Mouse (Mus musculus) liver, adult 10 weeks (tissue): ENCODE measurements around the gene Krtap6-2. TPM values are rescaled to one million over a fixed set of nuclear protein-coding genes. Genes with fewer than 3 reads are reported as not detected.

Source experiments
- polyA plus RNA-seq: library from polyadenylated mRNA; stranded (reverse); fragments of 350-450 nt; fragmentation: Illumina TruSeq; extraction: RNeasy Lipid Tissue Mini Kit (QIAGEN cat#74804); gene quantifications from one replicate; pipeline ENCODE4 v1.2.3, GENCODE M21; 2014; ENCODE audit warnings: low read depth, low replicate concordance

Gene Krtap6-2
- polyA plus RNA-seq = not detected

GRCm38 (mm10) chr16:89420011-89420410 is at the start of gene Krtap6-2:
Krtap6-2 (minus strand) TSS chr16:89420111.

GRCm38 (mm10) chr16:89403768-89404167 is 16.1 kb downstream of the Krtap6-2 start, which contains the start of gene Krtap21-1:
Krtap21-1 (minus strand) TSS chr16:89403868.

Other genes with a start within 250 kb of the Krtap6-2 start
- not detected for gene 1110057P08Rik, start 245.4 kb downstream of the Krtap6-2 start, polyA plus RNA-seq
- not detected for gene Krtap20-2, start 214.2 kb downstream of the Krtap6-2 start, polyA plus RNA-seq
- not detected for gene Krtap21-1, start 16.2 kb downstream of the Krtap6-2 start, polyA plus RNA-seq
- not detected for gene Krtap8-1, start 67.8 kb upstream of the Krtap6-2 start, polyA plus RNA-seq
- not detected for gene Krtap7-1, start 88.2 kb upstream of the Krtap6-2 start, polyA plus RNA-seq
- not detected for gene Krtap11-1, start 151.1 kb upstream of the Krtap6-2 start, polyA plus RNA-seq